ENCODE assay signal across 22 mouse cellular contexts in the genomic region with DNA sequence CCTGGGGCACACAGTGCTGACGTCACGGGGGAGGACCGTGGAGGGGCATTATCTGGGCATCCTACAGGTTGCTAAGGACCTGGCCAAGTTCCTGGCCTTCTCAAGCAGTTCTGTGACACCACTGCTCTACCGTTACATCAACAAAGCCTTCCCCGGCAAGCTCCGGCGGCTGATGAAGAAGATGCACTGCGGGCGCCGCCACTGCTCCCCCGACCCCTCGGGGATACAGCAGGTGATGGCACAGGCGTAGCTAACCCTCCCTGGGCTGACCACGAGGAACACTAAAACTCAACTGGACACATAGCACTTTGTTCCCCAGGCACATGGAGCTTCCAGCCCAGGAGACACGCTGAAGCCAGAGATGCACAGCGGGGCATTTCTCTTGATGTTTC. TPM values are rescaled to one million over a fixed set of nuclear protein-coding genes. Genes with fewer than 3 reads are reported as not detected.
"Had no signal": no experiment of that assay in that cellular context is flagged by ENCODE, and none has a peak within 500 bp of the region (broad histone marks: within the 10 kb centered on the region; RNA-seq: fewer than 3 reads in every experiment).

No protein-coding gene starts in this region.

- H3K27me3 ChIP-seq: limb, embryonic 12.5 days; lung, embryonic 15.5 days; midbrain, embryonic 13.5 days; neural tube, embryonic 15.5 days had no signal

- H3K27ac ChIP-seq: limb, embryonic 12.5 days; lung, embryonic 15.5 days; macrophage; midbrain, embryonic 13.5 days; neural tube, embryonic 15.5 days; stomach, postnatal 0 days had no signal

- DNase-seq: kidney, adult 8-10 months; kidney, postnatal 36 days; lung, postnatal 14 days; right cerebral cortex, adult 18-20 months; right cerebral cortex, postnatal 25 days; thymus, postnatal 4 days had no signal

- H3K9me3 ChIP-seq: limb, embryonic 12.5 days; lung, embryonic 15.5 days; midbrain, embryonic 13.5 days; neural tube, embryonic 15.5 days had no signal

- H3K4me3 ChIP-seq: limb, embryonic 12.5 days; lung, embryonic 15.5 days; midbrain, embryonic 13.5 days; neural tube, embryonic 15.5 days had no signal

- H3K36me3 ChIP-seq: midbrain, embryonic 13.5 days had no signal

- ATAC-seq: inflammation-experienced regulatory T-cells, adult 6 months; intestine, postnatal 0 days; midbrain, embryonic 13.5 days had no signal

RNA-seq across cellular contexts. Expression of a gene that starts 11.9 kb away (rescaled TPM):
- total RNA-seq: midbrain, postnatal 0 days had no signal
- polyA plus RNA-seq: inflammation-experienced regulatory T-cells, adult 6 months; midbrain, postnatal 0 days had no signal

RNA-seq across cellular contexts. Expression of a gene that starts 29.8 kb away (rescaled TPM):
- total RNA-seq: liver, adult 2 months had no signal
- polyA plus RNA-seq: inflammation-experienced regulatory T-cells, adult 6 months; macrophage had no signal

RNA-seq across cellular contexts. Expression of a gene that starts 40.8 kb away (rescaled TPM):
- total RNA-seq: layer of hippocampus, adult 8-10 months; layer of hippocampus, postnatal 14 days; left cerebral cortex, adult 18-20 months; left cerebral cortex, postnatal 25 days; liver, adult 2 months; midbrain, postnatal 0 days had no signal
- polyA plus RNA-seq: inflammation-experienced regulatory T-cells, adult 6 months; kidney, embryonic 16.5 days; liver, adult 2 months; lung, embryonic 15.5 days; macrophage; midbrain, embryonic 13.5 days; midbrain, postnatal 0 days; neural tube, embryonic 11.5 days; neural tube, embryonic 15.5 days had no signal
